Mouse (Mus musculus): ENCODE data around the gene Cdkn3.
"Not testable (repeated sequence)": the region's sequence is repeated elsewhere in the genome, so short reads cannot be mapped to it uniquely, and the experiment has no call there.

DNA sequence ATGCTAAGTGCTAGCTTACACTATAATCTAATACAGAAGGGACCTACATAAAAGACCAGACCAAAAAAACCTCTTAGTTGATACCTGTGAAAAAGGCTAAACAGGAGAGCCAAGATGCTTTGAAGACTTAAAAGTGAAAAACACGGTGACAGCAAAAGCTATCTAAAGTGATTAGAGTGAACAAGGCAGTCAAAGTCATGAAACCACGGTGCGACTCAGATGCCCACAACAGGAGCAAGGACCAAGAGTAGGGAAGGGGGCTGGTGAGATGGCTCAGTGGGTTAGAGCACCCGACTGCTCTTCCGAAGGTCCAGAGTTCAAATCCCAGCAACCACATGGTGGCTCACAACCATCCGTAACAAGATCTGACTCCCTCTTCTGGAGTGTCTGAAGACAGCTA lies 59.6 kb downstream of the Cdkn3 start:
- TF ChIP-seq EP300 (optimal IDR thresholded peaks at IDR 0.05); CTCF (IDR thresholded peaks at IDR 0.05; ENCODE audit: low read depth): not testable (repeated sequence)
